Mouse (Mus musculus): ENCODE measurements around the gene Emilin3. TPM values are rescaled to one million over a fixed set of nuclear protein-coding genes. Genes with fewer than 3 reads are reported as not detected.
"Not testable (repeated sequence)": the region's sequence is repeated elsewhere in the genome, so short reads cannot be mapped to it uniquely, and the experiment has no call there.

Gene Emilin3
- total RNA-seq (2015; ENCODE audit: low replicate concordance) (not detected in 2 replicates), total RNA-seq (2017; ENCODE audit: low replicate concordance) (not detected in 2 replicates)

- ATAC-seq (replicated peaks; ENCODE audit: low FRiP score, poor library complexity, severe bottlenecking), result no peak
These were observed at the start of gene Emilin3 for GRCm38 (mm10) chr2:160912231-160912671. Gene Emilin3, minus strand, starts transcription at chr2:160912328.

- ATAC-seq (replicated peaks; ENCODE audit: low FRiP score, poor library complexity, severe bottlenecking), result no peak
These were observed 49.0 kb upstream of the Emilin3 start for GRCm38 (mm10) chr2:160960956-160961646.

- ATAC-seq (replicated peaks; ENCODE audit: low FRiP score, poor library complexity, severe bottlenecking), result no peak
These were observed 47.8 kb upstream of the Emilin3 start for GRCm38 (mm10) chr2:160959901-160960300.

DNA sequence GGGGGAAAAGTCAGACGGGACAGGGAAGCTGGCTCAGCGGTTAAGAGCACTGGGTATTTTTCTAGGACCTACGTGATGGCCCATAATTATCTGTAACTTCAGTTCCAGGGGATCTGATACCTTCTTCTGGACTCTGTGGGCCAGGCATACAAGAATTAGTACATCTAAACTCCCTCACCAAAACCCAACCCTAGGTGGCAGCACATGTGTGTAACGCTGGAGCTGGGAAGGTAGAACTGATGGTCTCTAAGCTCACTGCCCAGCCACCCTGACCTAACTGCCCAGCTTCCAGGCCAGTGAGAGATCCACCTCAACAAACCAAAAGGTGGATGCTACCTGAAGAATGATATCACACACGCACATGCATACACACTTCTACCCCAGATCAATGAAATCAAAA is 46.6 kb upstream of the Emilin3 start:
- ATAC-seq (replicated peaks; ENCODE audit: low FRiP score, poor library complexity, severe bottlenecking), result no peak

GRCm38 (mm10) chr2:160957801-160958200 is 45.7 kb upstream of the Emilin3 start:
- not testable (repeated sequence) for ATAC-seq (replicated peaks; ENCODE audit: low FRiP score, poor library complexity, severe bottlenecking)

DNA sequence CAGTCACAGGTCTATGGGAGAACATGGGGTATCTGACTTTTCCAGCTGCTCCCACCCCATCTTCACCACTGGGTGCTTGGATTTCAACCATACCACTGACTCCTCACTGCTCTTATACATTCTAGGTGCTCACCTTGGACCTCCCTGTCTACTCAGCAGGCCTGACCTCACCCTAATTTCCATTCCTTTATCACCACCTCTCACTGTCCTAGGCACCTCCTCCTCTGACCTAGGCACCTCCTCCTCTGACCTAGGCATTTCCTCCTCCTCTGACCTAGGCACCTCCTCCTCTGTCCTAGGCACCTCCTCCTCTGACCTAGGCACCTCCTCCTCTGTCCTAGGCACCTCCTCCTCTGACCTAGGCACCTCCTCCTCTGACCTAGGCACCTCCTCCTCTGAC is 45.2 kb upstream of the Emilin3 start:
- not testable (repeated sequence) for ATAC-seq (replicated peaks; ENCODE audit: low FRiP score, poor library complexity, severe bottlenecking)

GRCm38 (mm10) chr2:160955331-160955730 is 43.2 kb upstream of the Emilin3 start:
- no peak for ATAC-seq (replicated peaks; ENCODE audit: low FRiP score, poor library complexity, severe bottlenecking)

GRCm38 (mm10) chr2:160954541-160954940 is 42.4 kb upstream of the Emilin3 start:
- ATAC-seq (replicated peaks; ENCODE audit: low FRiP score, poor library complexity, severe bottlenecking), result no peak

GRCm38 (mm10) chr2:160953131-160953873 is 41.2 kb upstream of the Emilin3 start:
- ATAC-seq (replicated peaks; ENCODE audit: low FRiP score, poor library complexity, severe bottlenecking), result no peak

- ATAC-seq (replicated peaks; ENCODE audit: low FRiP score, poor library complexity, severe bottlenecking), result no peak
These were observed 39.5 kb upstream of the Emilin3 start for GRCm38 (mm10) chr2:160951595-160951994.

GRCm38 (mm10) chr2:160942443-160942842 is 30.3 kb upstream of the Emilin3 start:
- no peak for ATAC-seq (replicated peaks; ENCODE audit: low FRiP score, poor library complexity, severe bottlenecking)

- no peak for ATAC-seq (replicated peaks; ENCODE audit: low FRiP score, poor library complexity, severe bottlenecking)
These were observed 29.0 kb upstream of the Emilin3 start for GRCm38 (mm10) chr2:160940930-160941709.

DNA sequence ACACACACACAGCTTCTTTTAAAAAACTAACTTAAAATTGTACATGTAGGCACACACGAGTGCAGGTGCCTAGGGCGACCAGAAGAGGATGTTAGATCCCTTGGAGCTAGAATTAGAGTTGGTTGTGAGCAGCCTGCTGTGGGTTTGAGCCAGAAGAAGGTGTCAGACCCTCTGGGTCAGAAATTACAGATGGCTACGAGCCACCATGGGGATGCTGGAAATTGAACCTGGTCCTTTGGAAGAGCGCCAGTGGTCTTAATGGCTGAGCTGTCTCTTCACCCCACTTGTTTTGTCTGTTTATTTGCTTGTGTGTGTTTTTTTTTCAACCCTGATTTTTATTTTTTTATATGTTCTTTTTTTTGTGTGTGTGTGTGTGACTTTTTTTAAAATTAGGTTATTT is 22.3 kb upstream of the Emilin3 start:
- ATAC-seq (replicated peaks; ENCODE audit: low FRiP score, poor library complexity, severe bottlenecking), result no peak

GRCm38 (mm10) chr2:160933890-160934289 is 21.8 kb upstream of the Emilin3 start:
- no peak for ATAC-seq (replicated peaks; ENCODE audit: low FRiP score, poor library complexity, severe bottlenecking)

- ATAC-seq (replicated peaks; ENCODE audit: low FRiP score, poor library complexity, severe bottlenecking), result no peak
These were observed 20.9 kb upstream of the Emilin3 start for GRCm38 (mm10) chr2:160932981-160933380.

- no peak for ATAC-seq (replicated peaks; ENCODE audit: low FRiP score, poor library complexity, severe bottlenecking)
These were observed 20.2 kb upstream of the Emilin3 start for GRCm38 (mm10) chr2:160932325-160932724.

DNA sequence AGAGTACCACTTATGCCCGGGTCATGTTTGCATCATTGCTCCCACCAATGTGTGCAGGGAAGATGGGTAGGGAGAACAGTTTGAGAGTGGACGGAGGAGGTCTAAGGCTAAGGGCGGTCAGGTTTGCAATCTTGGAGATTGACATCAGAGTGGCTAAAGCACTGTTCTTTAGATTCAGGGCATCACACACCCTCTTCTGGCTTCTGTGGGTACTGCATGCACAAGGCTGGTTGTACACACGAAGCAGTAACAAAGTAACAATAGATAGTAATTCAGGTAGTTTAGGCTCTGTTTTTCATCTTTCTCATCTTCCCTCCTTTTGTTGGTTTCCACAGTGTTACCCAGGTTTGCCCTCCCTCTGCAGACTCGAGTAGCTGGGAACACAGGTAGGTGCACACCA is 19.2 kb upstream of the Emilin3 start:
- ATAC-seq (replicated peaks; ENCODE audit: low FRiP score, poor library complexity, severe bottlenecking), result no peak

DNA sequence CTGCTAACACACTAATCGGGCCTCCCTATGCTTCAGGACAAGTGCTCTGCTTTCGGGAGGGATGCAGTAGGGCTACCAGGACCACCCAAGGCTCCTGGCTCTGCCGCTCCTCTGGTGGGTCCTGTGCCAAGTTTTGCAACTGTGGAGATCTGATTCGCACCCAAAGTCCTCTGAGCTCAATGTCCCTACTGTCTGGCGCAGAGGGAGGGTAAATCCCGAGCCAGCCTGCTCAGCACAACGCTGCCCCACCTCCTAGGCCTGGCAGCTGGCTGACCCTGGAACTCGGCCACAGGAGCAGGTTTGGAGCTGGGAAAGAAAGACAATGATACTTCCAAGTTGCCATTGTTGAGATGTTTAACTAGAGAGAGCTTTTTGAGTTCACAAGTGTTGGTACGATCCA is 13.1 kb upstream of the Emilin3 start:
- ATAC-seq (replicated peaks; ENCODE audit: low FRiP score, poor library complexity, severe bottlenecking), result no peak

GRCm38 (mm10) chr2:160921285-160921684 is 9.2 kb upstream of the Emilin3 start:
- ATAC-seq (replicated peaks; ENCODE audit: low FRiP score, poor library complexity, severe bottlenecking), result no peak

GRCm38 (mm10) chr2:160918930-160919215 is 6.7 kb upstream of the Emilin3 start:
- no peak for ATAC-seq (replicated peaks; ENCODE audit: low FRiP score, poor library complexity, severe bottlenecking)
